Mouse (Mus musculus) midbrain, embryonic 10.5 days (tissue): ENCODE data around the gene Csrnp1. TPM values are rescaled to one million over a fixed set of nuclear protein-coding genes. Genes with fewer than 3 reads are reported as not detected.

Experiments used
- DNase-seq: peaks from one replicate; pipeline ENCODE4 v3.0.0-alpha.2; 2017; ENCODE audit warnings: low spot score
- H3K27ac ChIP-seq: fragments of 300-500 bp; sonication (generic); replicated peaks from 2 replicates; pipeline ENCODE4 v1.5.1; 2016; ENCODE audit warnings: mild to moderate bottlenecking
- H3K27me3 ChIP-seq: fragments of 300-500 bp; sonication (generic); 2 replicates; pipeline ENCODE4 v1.6.1; 2016; ENCODE audit warnings: low read depth, mild to moderate bottlenecking; ENCODE audit not compliant: poor library complexity, severe bottlenecking
- H3K36me3 ChIP-seq: fragments of 300-500 bp; sonication (generic); 2 replicates; pipeline ENCODE4 v1.6.1; 2016; ENCODE audit warnings: mild to moderate bottlenecking, moderate library complexity
- H3K4me1 ChIP-seq: fragments of 300-500 bp; sonication (generic); 2 replicates; pipeline ENCODE4 v1.6.1; 2016
- H3K4me3 ChIP-seq: fragments of 300-500 bp; sonication (generic); 2 replicates; pipeline ENCODE4 v1.5.1; 2016; ENCODE audit warnings: mild to moderate bottlenecking, moderate library complexity
- H3K9me3 ChIP-seq: fragments of 300-500 bp; sonication (generic); replicated peaks from 2 replicates; pipeline ENCODE4 v1.6.1; 2016; ENCODE audit warnings: mild to moderate bottlenecking
- WGBS: fragments of 180-500 bp; shearing (Covaris S2); methylation state at CpG from one replicate; pipeline ENCODE4 v1.1.7; 2016; 5-methylcytosine and 5-hydroxymethylcytosine counted together
- polyA plus RNA-seq: library from polyadenylated mRNA; unstranded; fragments of >200 nt; fragmentation: Nextera tagmentation; extraction: Ambion mirVana; gene quantifications from 2 replicates; pipeline ENCODE4 v1.2.1, GENCODE M21; 2016

The Csrnp1 gene
- polyA plus RNA-seq, 1 experiment from 2014 or later, result 2.7 TPM

DNA sequence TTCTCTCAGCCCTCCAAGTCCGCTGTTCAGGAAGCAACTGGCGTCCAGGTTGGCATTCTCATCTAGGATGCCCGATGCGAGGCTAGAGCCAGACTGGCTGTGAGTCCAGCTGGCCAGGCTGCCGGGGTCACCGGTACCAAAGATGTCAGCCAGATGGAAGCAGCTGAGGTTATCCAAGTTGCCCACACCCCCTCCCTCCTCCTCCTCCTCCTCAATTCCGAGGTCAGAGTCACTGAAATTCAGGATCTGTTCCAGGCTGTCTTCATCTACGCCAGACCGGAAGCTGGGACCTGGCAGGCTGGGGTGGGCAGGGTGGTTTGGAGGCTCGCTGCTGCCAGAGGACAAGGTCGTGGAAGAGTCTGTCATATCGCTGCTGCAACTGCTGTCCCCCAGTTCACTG, 11.9 kb downstream of the Csrnp1 start:
- WGBS, result 94% methylated on average over 12 of the region's 12 CpGs

DNA sequence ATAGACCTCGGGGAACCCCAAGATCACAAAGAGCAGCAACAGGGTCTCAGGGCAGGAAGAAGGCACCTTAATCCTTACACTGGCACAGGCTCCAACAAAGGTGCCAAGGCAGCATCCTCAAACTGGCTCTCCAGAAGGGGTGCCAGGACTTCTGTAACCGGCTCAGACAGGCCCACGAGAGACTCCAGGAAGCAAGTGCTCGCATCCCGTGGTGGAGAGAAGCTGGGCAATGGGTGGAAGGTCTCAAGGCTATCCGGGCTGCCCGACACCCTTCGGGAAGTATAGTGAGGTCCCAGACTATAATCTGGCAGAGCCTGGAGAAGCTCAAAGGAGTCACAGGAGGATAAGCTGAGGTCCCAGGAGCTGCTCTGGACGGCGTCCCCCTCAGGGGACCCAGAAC, 12.3 kb downstream of the Csrnp1 start:
- Histone ChIP-seq H3K4me3 (no peak overlapping the region), H3K9me3 (no peaks in the 10 kb centered on the region), H3K4me1 (peaks cover 18% of the 10 kb centered on the region), H3K36me3 (peaks cover 33% of the 10 kb centered on the region), H3K27ac (no peak overlapping the region), H3K27me3 (no peaks in the 10 kb centered on the region)
- DNase-seq, result no peak
- WGBS, result 93% methylated on average over 10 of the region's 10 CpGs

More for the DNA sequence above, 11.9 kb downstream of the Csrnp1 start:
- H3K9me3 ChIP-seq, result no peaks in the 10 kb centered on the region
- no peak for DNase-seq
- H3K27me3 ChIP-seq, result no peaks in the 10 kb centered on the region
- no peak overlapping the region for H3K4me3 ChIP-seq
- H3K36me3 ChIP-seq, result peaks cover 33% of the 10 kb centered on the region
- H3K4me1 ChIP-seq, result peaks cover 22% of the 10 kb centered on the region
- H3K27ac ChIP-seq, result no peak overlapping the region

DNA sequence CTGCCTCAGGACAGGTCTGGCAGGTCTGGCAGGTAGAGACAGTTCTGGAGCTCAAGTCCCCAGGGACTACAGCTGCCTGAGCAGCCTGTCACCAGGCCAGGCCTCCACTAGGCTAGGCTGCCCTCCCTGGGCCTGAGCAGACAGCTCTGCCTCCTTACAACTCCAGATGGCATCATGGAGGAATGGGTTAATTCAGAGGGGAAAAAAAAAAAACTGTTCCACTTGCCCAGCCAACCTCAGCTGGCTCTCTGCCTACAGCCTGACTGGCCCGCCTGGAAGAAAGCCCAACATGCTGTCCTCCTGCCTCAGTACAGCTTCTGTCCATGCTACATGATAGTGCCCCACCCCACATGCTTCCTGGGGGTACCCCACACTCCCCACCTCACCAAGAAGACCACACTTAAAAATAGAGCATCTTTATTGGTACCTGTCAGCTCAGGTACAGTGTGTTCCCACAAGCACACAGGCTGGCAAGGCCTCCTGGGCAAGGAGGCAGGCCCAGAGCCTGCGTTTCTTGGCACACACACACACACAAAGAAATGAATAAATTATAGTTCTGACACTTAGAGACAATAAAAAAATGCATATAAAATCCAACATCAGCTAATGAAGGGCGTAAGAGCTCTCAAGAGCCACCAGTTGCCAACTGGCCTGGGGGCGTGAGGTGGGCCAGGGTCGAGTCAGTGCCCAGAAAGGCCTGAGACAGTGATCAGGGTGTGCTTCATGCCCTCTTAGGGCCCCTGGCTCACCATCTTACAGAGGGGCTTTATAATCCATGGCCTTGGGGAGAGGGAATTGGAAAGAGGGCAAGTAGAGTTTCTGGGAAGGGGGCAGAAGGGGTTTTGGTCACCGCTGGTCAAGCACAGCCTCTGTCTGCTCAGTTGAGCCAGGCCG, 13.4 kb downstream of the Csrnp1 start:
- Histone ChIP-seq H3K4me3 (no peak overlapping the region), H3K27ac (peak overlapping the region; percentile 9; the same call in 1 of the 2 replicates), H3K36me3 (peaks cover 33% of the 10 kb centered on the region), H3K4me1 (peaks cover 11% of the 10 kb centered on the region), H3K27me3 (no peaks in the 10 kb centered on the region), H3K9me3 (no peaks in the 10 kb centered on the region)
- WGBS, result 90% methylated on average over 7 of the region's 7 CpGs
- DNase-seq, result no peak

GRCm38 (mm10) chr9:119970221-119970620, 14.2 kb downstream of the Csrnp1 start:
- H3K9me3 ChIP-seq, result no peaks in the 10 kb centered on the region
- H3K4me1 ChIP-seq, result peaks cover 11% of the 10 kb centered on the region
- WGBS, result 46% methylated on average over 6 of the region's 6 CpGs
- DNase-seq, result peak; percentile 33
- H3K27ac ChIP-seq, result 0 out of 2 replicates have a peak overlapping the region, but pooled peaks have one; percentile 9
- H3K36me3 ChIP-seq, result peaks cover 32% of the 10 kb centered on the region
- no peak overlapping the region for H3K4me3 ChIP-seq
- H3K27me3 ChIP-seq, result no peaks in the 10 kb centered on the region

GRCm38 (mm10) chr9:119969811-119970210, 14.6 kb downstream of the Csrnp1 start:
- Histone ChIP-seq H3K27ac (no peak overlapping the region), H3K27me3 (no peaks in the 10 kb centered on the region), H3K9me3 (no peaks in the 10 kb centered on the region), H3K36me3 (peaks cover 30% of the 10 kb centered on the region), H3K4me3 (no peak overlapping the region), H3K4me1 (peaks cover 11% of the 10 kb centered on the region)
- DNase-seq, result no peak
- 87% methylated on average over 7 of the region's 7 CpGs for WGBS

DNA sequence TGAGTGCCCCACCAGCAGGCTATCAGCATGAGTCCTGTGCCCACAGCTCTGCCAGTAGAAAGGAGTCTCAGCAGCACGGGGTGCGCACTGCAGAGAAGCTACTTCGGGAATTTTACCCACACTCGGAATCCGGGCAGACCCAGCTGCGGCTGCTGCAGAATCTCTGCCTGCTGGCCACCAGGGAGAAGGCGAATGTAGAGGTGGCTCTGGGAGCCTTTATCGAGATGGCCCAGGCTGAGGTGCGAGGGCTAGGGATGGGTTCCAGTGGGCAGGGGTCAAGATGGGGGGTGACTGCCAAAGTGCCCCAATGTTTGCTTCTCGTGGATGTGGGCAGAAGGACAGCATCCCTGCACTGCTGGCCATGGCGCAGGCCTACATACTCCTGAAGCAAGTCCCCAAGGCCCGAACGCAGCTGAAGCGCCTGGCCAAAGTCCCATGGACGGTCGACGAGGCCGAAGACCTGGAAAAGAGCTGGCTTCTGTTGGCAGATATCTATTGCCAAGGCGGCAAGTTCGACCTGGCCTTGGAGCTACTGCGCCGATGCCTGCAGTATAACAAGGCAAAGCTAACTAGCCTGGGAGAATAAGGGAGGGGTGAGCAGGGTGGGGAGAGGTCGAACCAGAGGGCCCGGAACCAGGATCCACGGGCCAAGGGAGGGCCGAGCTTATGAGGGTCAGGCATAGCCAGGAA, 18.1 kb downstream of the Csrnp1 start:
- peaks cover 22% of the 10 kb centered on the region for H3K4me1 ChIP-seq

DNA sequence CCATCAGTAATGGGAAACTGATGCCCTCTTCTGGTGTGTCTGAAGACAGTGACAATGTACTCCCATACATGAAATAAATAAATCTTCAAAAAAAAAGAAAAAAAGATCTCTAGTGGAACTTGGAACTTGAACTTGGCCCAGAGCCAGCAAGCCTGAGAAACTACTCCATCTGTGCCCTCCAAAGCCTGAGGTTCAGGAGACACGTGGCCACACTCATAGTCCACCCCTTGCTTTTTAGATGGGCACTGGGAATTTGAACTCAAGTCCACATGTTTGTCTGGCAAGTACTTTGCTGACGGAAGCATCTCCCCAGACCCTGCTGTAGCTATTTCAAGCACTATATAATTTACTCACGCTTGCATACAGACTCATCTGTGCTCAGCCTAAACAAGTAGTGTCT, 19.3 kb downstream of the Csrnp1 start:
- H3K4me3 ChIP-seq, result no peak overlapping the region
- H3K36me3 ChIP-seq, result no peaks in the 10 kb centered on the region
- DNase-seq, result no peak
- H3K27ac ChIP-seq, result no peak overlapping the region
- peaks cover 12% of the 10 kb centered on the region for H3K27me3 ChIP-seq
- H3K4me1 ChIP-seq, result peaks cover 14% of the 10 kb centered on the region
- WGBS, result 89% methylated on average over 3 of the region's 3 CpGs
- H3K9me3 ChIP-seq, result no peaks in the 10 kb centered on the region

More for the DNA sequence above, 18.1 kb downstream of the Csrnp1 start:
- H3K9me3 ChIP-seq, result no peaks in the 10 kb centered on the region
- DNase-seq, result no peak
- peaks cover 12% of the 10 kb centered on the region for H3K27me3 ChIP-seq
- H3K27ac ChIP-seq, result no peak overlapping the region
- 86% methylated on average over 26 of the region's 26 CpGs for WGBS
- no peaks in the 10 kb centered on the region for H3K36me3 ChIP-seq
- no peak overlapping the region for H3K4me3 ChIP-seq

- H3K27ac ChIP-seq, result no peak overlapping the region
- H3K27me3 ChIP-seq, result peaks cover 12% of the 10 kb centered on the region
- H3K9me3 ChIP-seq, result no peaks in the 10 kb centered on the region
- DNase-seq, result no peak
- H3K4me1 ChIP-seq, result peaks cover 11% of the 10 kb centered on the region
- 81% methylated on average over 3 of the region's 3 CpGs for WGBS
- H3K4me3 ChIP-seq, result no peak overlapping the region
- no peaks in the 10 kb centered on the region for H3K36me3 ChIP-seq
Observed at GRCm38 (mm10) chr9:119964206-119964605, 20.3 kb downstream of the Csrnp1 start.

DNA sequence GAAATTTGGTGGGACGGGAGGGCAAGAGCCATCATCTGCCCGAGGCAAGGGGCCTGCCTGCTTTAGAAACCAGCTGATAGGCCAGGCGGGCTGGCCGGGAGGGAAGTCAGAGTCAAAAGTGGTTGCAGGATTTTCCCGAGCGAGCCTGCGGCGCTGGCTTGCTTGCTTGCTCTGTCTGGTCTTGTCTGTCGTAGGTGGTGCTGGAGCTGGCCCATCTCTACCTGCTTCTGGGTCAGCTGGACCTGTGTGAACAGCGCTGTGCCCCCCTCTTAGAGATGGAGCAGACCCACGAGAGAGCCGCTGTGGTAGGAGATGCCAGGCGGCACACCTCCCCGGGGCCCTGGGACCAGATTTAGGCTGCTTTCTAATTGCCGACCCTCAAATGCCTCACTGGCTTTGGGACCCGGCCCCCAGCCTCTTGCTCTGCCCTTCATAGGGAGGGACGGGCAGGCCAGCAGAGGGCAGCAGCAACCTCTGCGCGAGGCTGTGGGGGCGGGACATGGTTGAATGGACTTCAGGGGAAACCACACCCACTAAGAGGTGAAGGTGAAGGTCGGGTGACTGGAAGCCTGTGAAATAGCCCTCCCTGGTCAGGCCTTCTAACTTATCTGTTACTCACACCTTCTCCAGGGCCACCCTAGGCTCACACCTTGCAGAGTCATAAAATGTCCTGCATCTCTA, 21.3 kb downstream of the Csrnp1 start:
- DNase-seq, result peak; percentile 78
- peaks cover 11% of the 10 kb centered on the region for H3K4me1 ChIP-seq
- peaks cover 12% of the 10 kb centered on the region for H3K27me3 ChIP-seq
- no peaks in the 10 kb centered on the region for H3K36me3 ChIP-seq
- H3K9me3 ChIP-seq, result no peaks in the 10 kb centered on the region
- peak overlapping the region; percentile 52; the same call in 1 of the 2 replicates for H3K27ac ChIP-seq
- H3K4me3 ChIP-seq, result peak overlapping the region; percentile 38
- WGBS, result 12% methylated on average over 21 of the region's 21 CpGs

DNA sequence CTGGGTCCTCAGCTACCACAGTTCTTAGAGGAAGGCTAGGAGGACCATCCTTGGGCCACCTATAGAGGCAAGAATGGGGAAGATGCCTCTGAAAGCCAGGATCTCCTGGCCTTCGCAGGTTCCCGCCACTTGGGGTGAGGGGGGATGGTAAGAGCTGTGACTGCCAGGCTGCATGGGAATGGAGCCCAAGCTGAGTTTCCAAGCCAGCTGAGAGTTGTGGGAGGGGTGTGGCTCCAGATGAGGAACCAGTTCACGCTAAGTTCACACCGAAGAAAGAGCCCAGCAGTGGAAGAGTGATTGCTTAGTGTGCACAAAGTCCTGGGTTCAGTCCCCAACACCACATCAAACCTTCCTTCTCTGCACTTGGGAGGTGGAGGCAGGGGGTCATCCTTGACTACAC, 22.2 kb downstream of the Csrnp1 start:
- Histone ChIP-seq H3K4me1 (peaks cover 11% of the 10 kb centered on the region), H3K4me3 (no peak overlapping the region), H3K27me3 (peaks cover 12% of the 10 kb centered on the region), H3K27ac (no peak overlapping the region), H3K9me3 (no peaks in the 10 kb centered on the region), H3K36me3 (no peaks in the 10 kb centered on the region)
- no peak for DNase-seq
- WGBS, result 80% methylated on average over 4 of the region's 4 CpGs

DNA sequence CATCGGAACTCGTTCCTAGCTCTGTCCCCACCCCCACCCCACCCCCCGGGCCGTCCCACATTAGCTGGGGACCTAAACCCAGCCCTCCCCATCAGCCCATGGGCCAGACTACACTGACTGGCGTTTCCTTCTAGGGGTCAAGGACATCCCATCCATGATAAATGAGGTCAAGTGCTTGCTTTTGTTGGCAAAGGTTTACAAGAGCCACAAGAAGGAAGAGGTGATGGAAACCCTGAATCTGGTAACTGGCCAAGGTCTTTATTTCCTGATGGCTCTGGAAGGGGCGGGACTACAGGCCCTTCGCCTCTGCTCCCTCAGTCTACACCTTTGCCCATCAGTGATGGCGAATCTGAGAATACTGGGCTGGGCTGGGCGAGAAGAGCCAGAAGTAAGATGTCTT, 25.6 kb downstream of the Csrnp1 start:
- Histone ChIP-seq H3K4me3 (no peak overlapping the region), H3K9me3 (no peaks in the 10 kb centered on the region), H3K27me3 (peaks cover 12% of the 10 kb centered on the region), H3K27ac (no peak overlapping the region), H3K4me1 (peaks cover 11% of the 10 kb centered on the region), H3K36me3 (no peaks in the 10 kb centered on the region)
- no peak for DNase-seq
- WGBS, result 83% methylated on average over 9 of the region's 9 CpGs

DNA sequence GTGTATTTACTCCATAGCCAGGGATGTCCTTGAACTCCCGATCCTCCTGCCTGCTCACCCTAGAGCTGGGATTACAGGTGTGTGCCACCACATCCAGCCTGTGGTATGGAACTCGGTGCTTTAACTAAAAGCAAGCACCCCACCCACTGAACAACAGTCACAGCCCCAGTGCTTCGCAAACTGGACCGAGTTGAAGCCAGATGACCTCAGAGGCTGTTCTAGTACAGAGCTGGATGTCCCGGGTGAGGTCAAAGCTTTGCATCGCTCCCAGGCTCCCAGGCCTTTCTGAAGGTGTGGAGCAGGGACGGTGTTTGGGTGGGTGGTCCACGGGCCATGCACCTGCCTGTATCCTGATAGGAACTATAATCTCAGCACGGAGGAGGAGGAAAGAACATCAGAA, 33.1 kb downstream of the Csrnp1 start:
- Histone ChIP-seq H3K36me3 (no peaks in the 10 kb centered on the region), H3K27ac (no peak overlapping the region), H3K4me3 (no peak overlapping the region), H3K27me3 (no peaks in the 10 kb centered on the region), H3K4me1 (no peaks in the 10 kb centered on the region), H3K9me3 (no peaks in the 10 kb centered on the region)
- no peak for DNase-seq
- 89% methylated on average over 9 of the region's 9 CpGs for WGBS
